Mouse (Mus musculus) hindbrain, embryonic 12.5 days (tissue): ENCODE measurements at regions not wholly inside any gene's neighbourhood (a gene's known extent, or its start where the extent isn't known, plus 50 kb on each side); places are given as distances from the start of the nearest gene placed in this dataset.

Experiments used
- ATAC-seq: fragments of 200-750 bp; cut with Nextera tagmentation; 2 replicates; pipeline ENCODE4 v1.8.0; 2017; ENCODE audit warnings: moderate TSS enrichment; ENCODE audit not compliant: low FRiP score
- H3K27ac ChIP-seq: fragments of 300-500 bp; sonication (generic); 2 replicates; pipeline ENCODE4 v1.5.1; 2016; ENCODE audit warnings: mild to moderate bottlenecking
- H3K27me3 ChIP-seq: fragments of 300-500 bp; sonication (generic); 2 replicates; pipeline ENCODE4 v1.6.1; 2016; ENCODE audit warnings: mild to moderate bottlenecking
- H3K36me3 ChIP-seq: fragments of 300-500 bp; sonication (generic); 2 replicates; pipeline ENCODE4 v1.6.1; 2016; ENCODE audit warnings: mild to moderate bottlenecking
- H3K4me1 ChIP-seq: fragments of 300-500 bp; sonication (generic); 2 replicates; pipeline ENCODE4 v1.6.1; 2016
- H3K4me2 ChIP-seq: fragments of 300-500 bp; sonication (generic); replicated peaks from 2 replicates; pipeline ENCODE4 v1.6.1; 2016; ENCODE audit warnings: mild to moderate bottlenecking
- H3K4me3 ChIP-seq: fragments of 300-500 bp; sonication (generic); 2 replicates; pipeline ENCODE4 v1.5.1; 2016; ENCODE audit warnings: mild to moderate bottlenecking
- H3K9ac ChIP-seq: fragments of 300-500 bp; sonication (generic); 2 replicates; pipeline ENCODE4 v1.6.1; 2016; ENCODE audit warnings: mild to moderate bottlenecking, moderate library complexity
- H3K9me3 ChIP-seq: fragments of 300-500 bp; sonication (generic); replicated peaks from 2 replicates; pipeline ENCODE4 v1.6.1; 2016; ENCODE audit warnings: mild to moderate bottlenecking
- WGBS: fragments of 180-500 bp; shearing (Covaris S2); methylation state at CpG from one replicate; pipeline ENCODE4 v1.1.7; 2016; 5-methylcytosine and 5-hydroxymethylcytosine counted together

- Histone ChIP-seq H3K4me1 (peaks cover 48% of the 10 kb centered on the region), H3K4me2 (0 out of 2 replicates have a peak overlapping the region, but pooled peaks have one; percentile 8), H3K27ac (peak overlapping the region; percentile 52), H3K9ac (no peak overlapping the region), H3K27me3 (no peaks in the 10 kb centered on the region), H3K4me3 (no peak overlapping the region), H3K36me3 (no peaks in the 10 kb centered on the region), H3K9me3 (no peaks in the 10 kb centered on the region)
- ATAC-seq: no peak
- 34% methylated on average over 3 of the region's 3 CpGs for WGBS
Measured at GRCm38 (mm10) chr13:28787331-28787643, 166.2 kb downstream of the Sox4 start.

GRCm38 (mm10) chr13:28786629-28787330 is 166.7 kb downstream of the Sox4 start:
- no peaks in the 10 kb centered on the region for H3K9me3 ChIP-seq

GRCm38 (mm10) chr13:28782497-28783246 is 170.8 kb downstream of the Sox4 start:
- WGBS: 18% methylated on average over 10 of the region's 10 CpGs
- no peak overlapping the region for H3K4me3 ChIP-seq
- 0 out of 2 replicates have a peak overlapping the region, but pooled peaks have one; percentile 11 for H3K4me2 ChIP-seq
- no peaks in the 10 kb centered on the region for H3K27me3 ChIP-seq
- H3K36me3 ChIP-seq: no peaks in the 10 kb centered on the region
- H3K9me3 ChIP-seq: no peaks in the 10 kb centered on the region
- H3K4me1 ChIP-seq: peaks cover 47% of the 10 kb centered on the region
- 0 out of 2 replicates have a peak, but pooled peaks have one; percentile 55 for ATAC-seq
- peak overlapping the region; percentile 90 for H3K27ac ChIP-seq
- H3K9ac ChIP-seq: no peak overlapping the region

More at GRCm38 (mm10) chr13:28786629-28787330, 166.7 kb downstream of the Sox4 start:
- Histone ChIP-seq H3K4me2 (no peak overlapping the region), H3K36me3 (no peaks in the 10 kb centered on the region), H3K27me3 (no peaks in the 10 kb centered on the region), H3K27ac (peak overlapping the region; percentile 52), H3K4me1 (peaks cover 49% of the 10 kb centered on the region), H3K4me3 (no peak overlapping the region), H3K9ac (no peak overlapping the region)
- ATAC-seq: no peak
- WGBS: 28% methylated on average over 9 of the region's 9 CpGs

- 6% methylated on average over 5 of the region's 5 CpGs for WGBS
- 0 out of 2 replicates have a peak overlapping the region, but pooled peaks have one; percentile 11 for H3K4me2 ChIP-seq
- H3K27me3 ChIP-seq: no peaks in the 10 kb centered on the region
- H3K36me3 ChIP-seq: no peaks in the 10 kb centered on the region
- no peaks in the 10 kb centered on the region for H3K9me3 ChIP-seq
- no peak overlapping the region for H3K4me3 ChIP-seq
- peak overlapping the region; percentile 90 for H3K27ac ChIP-seq
- peaks cover 41% of the 10 kb centered on the region for H3K4me1 ChIP-seq
- no peak overlapping the region for H3K9ac ChIP-seq
- ATAC-seq: peak; percentile 73
Measured at GRCm38 (mm10) chr13:28782081-28782480, 171.4 kb downstream of the Sox4 start.

GRCm38 (mm10) chr13:28781660-28782059 is 171.9 kb downstream of the Sox4 start:
- peak overlapping the region; percentile 90 for H3K27ac ChIP-seq
- H3K9me3 ChIP-seq: no peaks in the 10 kb centered on the region
- peaks cover 38% of the 10 kb centered on the region for H3K4me1 ChIP-seq
- H3K4me2 ChIP-seq: 0 out of 2 replicates have a peak overlapping the region, but pooled peaks have one; percentile 11
- no peaks in the 10 kb centered on the region for H3K27me3 ChIP-seq
- peak; percentile 36 for ATAC-seq
- WGBS: 5% methylated on average over 5 of the region's 5 CpGs
- H3K4me3 ChIP-seq: no peak overlapping the region
- H3K36me3 ChIP-seq: no peaks in the 10 kb centered on the region
- no peak overlapping the region for H3K9ac ChIP-seq

- no peak overlapping the region for H3K4me2 ChIP-seq
- no peak overlapping the region for H3K4me3 ChIP-seq
- H3K27me3 ChIP-seq: no peaks in the 10 kb centered on the region
- no peak overlapping the region for H3K27ac ChIP-seq
- peaks cover 43% of the 10 kb centered on the region for H3K4me1 ChIP-seq
- 46% methylated on average over 5 of the region's 5 CpGs for WGBS
- H3K36me3 ChIP-seq: no peaks in the 10 kb centered on the region
- no peak overlapping the region for H3K9ac ChIP-seq
- H3K9me3 ChIP-seq: no peaks in the 10 kb centered on the region
- ATAC-seq: no peak
Measured at GRCm38 (mm10) chr13:28780462-28780861, 173.1 kb downstream of the Sox4 start.

- Histone ChIP-seq H3K4me3 (no peak overlapping the region), H3K9ac (no peak overlapping the region), H3K4me1 (peaks cover 35% of the 10 kb centered on the region), H3K27me3 (no peaks in the 10 kb centered on the region), H3K9me3 (no peaks in the 10 kb centered on the region), H3K36me3 (no peaks in the 10 kb centered on the region), H3K4me2 (no peak overlapping the region), H3K27ac (peak overlapping the region; percentile 76)
- 44% methylated on average over 7 of the region's 7 CpGs for WGBS
- no peak for ATAC-seq
Measured at GRCm38 (mm10) chr13:28775142-28775815, 178.2 kb downstream of the Sox4 start.

GRCm38 (mm10) chr13:28774649-28775048 is 178.9 kb downstream of the Sox4 start:
- WGBS: 47% methylated on average over 7 of the region's 7 CpGs
- no peaks in the 10 kb centered on the region for H3K9me3 ChIP-seq
- no peak overlapping the region for H3K9ac ChIP-seq
- no peaks in the 10 kb centered on the region for H3K36me3 ChIP-seq
- H3K27me3 ChIP-seq: no peaks in the 10 kb centered on the region
- H3K4me3 ChIP-seq: no peak overlapping the region
- peaks cover 35% of the 10 kb centered on the region for H3K4me1 ChIP-seq
- ATAC-seq: peak; percentile 69
- no peak overlapping the region for H3K4me2 ChIP-seq
- H3K27ac ChIP-seq: peak overlapping the region; percentile 76

GRCm38 (mm10) chr13:28773466-28773865 is 180.0 kb downstream of the Sox4 start:
- Histone ChIP-seq H3K27me3 (no peaks in the 10 kb centered on the region), H3K4me3 (no peak overlapping the region), H3K4me2 (no peak overlapping the region), H3K36me3 (no peaks in the 10 kb centered on the region), H3K4me1 (peaks cover 43% of the 10 kb centered on the region), H3K9ac (no peak overlapping the region), H3K9me3 (no peaks in the 10 kb centered on the region), H3K27ac (no peak overlapping the region)
- 89% methylated on average over 2 of the region's 2 CpGs for WGBS
- no peak for ATAC-seq

GRCm38 (mm10) chr13:28770531-28770930 is 183.0 kb downstream of the Sox4 start:
- Histone ChIP-seq H3K9me3 (no peaks in the 10 kb centered on the region; the same call in 1 of the 2 replicates), H3K9ac (no peak overlapping the region), H3K4me1 (peaks cover 44% of the 10 kb centered on the region), H3K4me3 (no peak overlapping the region), H3K4me2 (no peak overlapping the region), H3K36me3 (0 out of 2 replicates have a peak, but pooled peaks cover 4% of the 10 kb centered on the region), H3K27me3 (no peaks in the 10 kb centered on the region), H3K27ac (peak overlapping the region; percentile 53; the same call in 1 of the 2 replicates)
- WGBS: 50% methylated on average over 13 of the region's 13 CpGs
- ATAC-seq: no peak

- H3K27ac ChIP-seq: no peak overlapping the region
- H3K9ac ChIP-seq: no peak overlapping the region
- WGBS: 69% methylated on average over 4 of the region's 4 CpGs
- H3K9me3 ChIP-seq: no peaks in the 10 kb centered on the region; the same call in 1 of the 2 replicates
- H3K36me3 ChIP-seq: 0 out of 2 replicates have a peak, but pooled peaks cover 4% of the 10 kb centered on the region
- no peak for ATAC-seq
- H3K4me1 ChIP-seq: peaks cover 39% of the 10 kb centered on the region
- H3K4me2 ChIP-seq: no peak overlapping the region
- no peaks in the 10 kb centered on the region for H3K27me3 ChIP-seq
- no peak overlapping the region for H3K4me3 ChIP-seq
Measured at GRCm38 (mm10) chr13:28770018-28770417, 183.5 kb downstream of the Sox4 start.
